In the genomic region with DNA sequence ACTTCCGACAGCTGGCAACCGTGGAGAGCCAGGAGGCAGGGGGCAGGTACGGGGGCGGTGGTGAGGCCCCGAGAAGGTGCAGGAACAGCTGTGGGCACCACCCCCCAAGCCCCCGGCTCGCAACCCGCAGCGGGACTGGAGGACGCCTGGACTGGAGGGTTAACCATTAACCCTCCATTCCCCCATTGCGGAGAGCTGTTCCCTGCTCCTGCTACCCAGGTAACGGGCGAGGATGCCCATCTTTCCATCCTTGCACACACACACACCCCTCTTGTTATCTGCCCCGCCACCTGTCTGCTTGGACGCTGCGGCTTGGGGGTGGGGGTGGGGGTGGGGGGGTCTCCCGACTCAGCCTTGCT, we compare ENCODE assay signal across 9 mouse cellular contexts. TPM values are rescaled to one million over a fixed set of nuclear protein-coding genes. Genes with fewer than 3 reads are reported as not detected.
A peak's percentile ranks its signal among the peaks of the same experiment; 100 is the strongest.
DNase-seq lines count a peak whose midpoint lies in the region; ATAC-seq and TF ChIP-seq lines count a peak whose summit lies in the region.
"Had no signal": no experiment of that assay in that cellular context is flagged by ENCODE, and none has a peak within 500 bp of the region (broad histone marks: within the 10 kb centered on the region; RNA-seq: fewer than 3 reads in every experiment).

No protein-coding gene starts in this region.

- peaks cover 82% of the 10 kb centered on the region for H3K27me3 ChIP-seq in erythroblast, embryonic 14.5 days (ENCODE audit: control insufficient read depth)
- no peaks in the 10 kb centered on the region; the same call in 1 of the 2 replicates for H3K27me3 ChIP-seq in ES-Bruce4 (ENCODE audit: control insufficient read depth, insufficient read depth, low read length, poor library complexity, severe bottlenecking)
- peaks cover 36% of the 10 kb centered on the region for H3K27me3 ChIP-seq in hindbrain, embryonic 15.5 days
- H3K27me3 ChIP-seq in liver, postnatal 0 days (ENCODE audit: insufficient read depth, low read length), result peaks cover 55% of the 10 kb centered on the region

- H3K4me2 ChIP-seq in hindbrain, embryonic 15.5 days, result peak overlapping the region; percentile 88
- H3K4me2 ChIP-seq in liver, postnatal 0 days (ENCODE audit: low read depth, low read length), result peak overlapping the region; percentile 65

- no peak overlapping the region for H3K27ac ChIP-seq in ES-Bruce4 (ENCODE audit: insufficient read depth, low read length)
- peak overlapping the region; percentile 79 for H3K27ac ChIP-seq in hindbrain, embryonic 15.5 days (replicated peaks)
- no peak overlapping the region for H3K27ac ChIP-seq in liver, postnatal 0 days (ENCODE audit: low read depth)

- DNase-seq in liver, postnatal 0 days, result peak; percentile 15
- DNase-seq in ovary, adult 18-20 months (ENCODE audit: low spot score), result no peak
- no peak for DNase-seq in frontal cortex, adult 2 months (ENCODE audit: extremely low spot score in 1 of 2, low spot score in 1 of 2)

- no peak for TF ChIP-seq POLR2A in ES-Bruce4 (IDR thresholded peaks at IDR 0.05; ENCODE audit: insufficient read depth, low read length)

- peaks cover 41% of the 10 kb centered on the region for H3K4me1 ChIP-seq in erythroblast, embryonic 14.5 days (ENCODE audit: control insufficient read depth)
- no peaks in the 10 kb centered on the region for H3K4me1 ChIP-seq in ES-Bruce4 (ENCODE audit: control insufficient read depth, insufficient read depth, low read length)
- peaks cover 22% of the 10 kb centered on the region for H3K4me1 ChIP-seq in hindbrain, embryonic 15.5 days (replicated peaks)
- peaks cover 13% of the 10 kb centered on the region for H3K4me1 ChIP-seq in liver, postnatal 0 days (ENCODE audit: insufficient read depth)

- TF ChIP-seq CTCF in ES-Bruce4 (IDR thresholded peaks at IDR 0.05; ENCODE audit: low read depth, low read length), result no peak
- TF ChIP-seq CTCF in liver, postnatal 0 days (IDR thresholded peaks at IDR 0.05; ENCODE audit: low read depth), result no peak

- no peaks in the 10 kb centered on the region for H3K36me3 ChIP-seq in erythroblast, embryonic 14.5 days (ENCODE audit: control insufficient read depth)
- H3K36me3 ChIP-seq in ES-Bruce4 (ENCODE audit: control insufficient read depth, insufficient read depth, low read length, poor library complexity, severe bottlenecking), result no peaks in the 10 kb centered on the region
- H3K36me3 ChIP-seq in hindbrain, embryonic 15.5 days, result 0 out of 2 replicates have a peak, but pooled peaks cover 3% of the 10 kb centered on the region
- no peaks in the 10 kb centered on the region for H3K36me3 ChIP-seq in liver, postnatal 0 days (replicated peaks; ENCODE audit: insufficient read depth, low read length)

- peaks cover 21% of the 10 kb centered on the region for H3K9me3 ChIP-seq in erythroblast, embryonic 14.5 days (ENCODE audit: control insufficient read depth, low read length)
- H3K9me3 ChIP-seq in ES-Bruce4 (replicated peaks; ENCODE audit: control insufficient read depth, insufficient read depth, low read length, poor library complexity, severe bottlenecking), result no peaks in the 10 kb centered on the region
- H3K9me3 ChIP-seq in hindbrain, embryonic 15.5 days, result no peaks in the 10 kb centered on the region
- H3K9me3 ChIP-seq in liver, postnatal 0 days (ENCODE audit: low read length), result no peaks in the 10 kb centered on the region

- ATAC-seq in erythroblast, adult 5-6 weeks (replicated peaks; ENCODE audit: low FRiP score, poor library complexity, severe bottlenecking), result no peak
- ATAC-seq in hindbrain, embryonic 15.5 days (ENCODE audit: low FRiP score, low read depth), result 0 out of 2 replicates have a peak, but pooled peaks have one; percentile 24
- ATAC-seq in liver, postnatal 0 days, result no peak
- ATAC-seq in frontal cortex, adult (ENCODE audit: low TSS enrichment), result no peak
- ATAC-seq: activated CD4-positive, CD25-positive, alpha-beta regulatory T cell, adult 4 months had no signal

- WGBS in hindbrain, embryonic 15.5 days, result 2% methylated on average over 17 of the region's 17 CpGs
- WGBS in liver, postnatal 0 days (ENCODE audit: insufficient replicate concordance), result 5% methylated on average over 17 of the region's 17 CpGs

- H3K4me3 ChIP-seq in erythroblast, embryonic 14.5 days (replicated peaks), result peak overlapping the region; percentile 35
- H3K4me3 ChIP-seq in ES-Bruce4 (ENCODE audit: low read depth, low read length), result peak overlapping the region; percentile 68; the same call in 1 of the 2 replicates
- peak overlapping the region; percentile 54 for H3K4me3 ChIP-seq in hindbrain, embryonic 15.5 days
- H3K4me3 ChIP-seq in liver, postnatal 0 days (ENCODE audit: low read depth, low read length), result peak overlapping the region; percentile 41

- H3K9ac ChIP-seq in ES-Bruce4 (ENCODE audit: low read depth, poor library complexity, severe bottlenecking), result no peak overlapping the region
- peak overlapping the region; percentile 52 for H3K9ac ChIP-seq in hindbrain, embryonic 15.5 days
- H3K9ac ChIP-seq in liver, postnatal 0 days (replicated peaks), result no peak overlapping the region

- no peak for TF ChIP-seq EP300 in ES-Bruce4 (IDR thresholded peaks at IDR 0.05; ENCODE audit: insufficient read depth, low read depth, low read length)
- TF ChIP-seq EP300 in liver, postnatal 0 days (IDR thresholded peaks at IDR 0.05; ENCODE audit: low read depth), result no peak

RNA-seq across cellular contexts. Expression of a gene that starts 1.4 kb away (rescaled TPM):
- polyA plus RNA-seq in erythroblast, embryonic 14.5 days (2012), result 0.06 and 0.10 TPM in 2 replicates
- not detected in 2 replicates for total RNA-seq in erythroblast, adult 5-6 weeks (2015; ENCODE audit: low replicate concordance)
- not detected in 2 replicates for total RNA-seq in erythroblast, adult 5-6 weeks (2017; ENCODE audit: low replicate concordance)
- polyA plus RNA-seq in ES-Bruce4 (2011; ENCODE audit: insufficient read depth, insufficient read length, low read depth, missing spikeins), result 1.2 TPM in 2 replicates
- 28.7 and 33.4 TPM in 2 replicates for polyA plus RNA-seq in hindbrain, embryonic 15.5 days (2015; fragmentation: Nextera tagmentation; extraction: Ambion mirVana)
- polyA plus RNA-seq in liver, postnatal 0 days (2015; fragmentation: Nextera tagmentation; extraction: Ambion mirVana), result not detected in 2 replicates
- polyA plus RNA-seq in frontal cortex, adult 2 months (2012; rRNA removed), result 70.4 and 77.5 TPM in 2 replicates

RNA-seq across cellular contexts. Expression of a gene that starts 20.7 kb away (rescaled TPM):
- polyA plus RNA-seq in erythroblast, embryonic 14.5 days (2012), result 0.24 and 0.43 TPM in 2 replicates
- 8.2 and 10.6 TPM in 2 replicates for total RNA-seq in erythroblast, adult 5-6 weeks (2015; ENCODE audit: low replicate concordance)
- total RNA-seq in erythroblast, adult 5-6 weeks (2017; ENCODE audit: low replicate concordance), result 0.60 and 0.98 TPM in 2 replicates
- polyA plus RNA-seq in ES-Bruce4 (2011; ENCODE audit: insufficient read depth, insufficient read length, low read depth, missing spikeins), result 9.4 and 10.8 TPM in 2 replicates
- 10.7 and 11.0 TPM in 2 replicates for polyA plus RNA-seq in hindbrain, embryonic 15.5 days (2015; fragmentation: Nextera tagmentation; extraction: Ambion mirVana)
- polyA plus RNA-seq in liver, postnatal 0 days (2015; fragmentation: Nextera tagmentation; extraction: Ambion mirVana), result 20.4 and 23.3 TPM in 2 replicates
- 2.3 and 3.2 TPM in 2 replicates for polyA plus RNA-seq in frontal cortex, adult 2 months (2012; rRNA removed)

RNA-seq across cellular contexts. Expression of a gene that starts 20.8 kb away (rescaled TPM):
- polyA plus RNA-seq in erythroblast, embryonic 14.5 days (2012), result not detected in 2 replicates
- total RNA-seq in erythroblast, adult 5-6 weeks (2015; ENCODE audit: low replicate concordance), result not detected in 2 replicates
- total RNA-seq in erythroblast, adult 5-6 weeks (2017; ENCODE audit: low replicate concordance), result not detected in 2 replicates
- polyA plus RNA-seq in ES-Bruce4 (2011; ENCODE audit: insufficient read depth, insufficient read length, low read depth, missing spikeins), result not detected in 2 replicates
- not detected in 2 replicates for polyA plus RNA-seq in hindbrain, embryonic 15.5 days (2015; fragmentation: Nextera tagmentation; extraction: Ambion mirVana)
- polyA plus RNA-seq in liver, postnatal 0 days (2015; fragmentation: Nextera tagmentation; extraction: Ambion mirVana), result not detected in 2 replicates
- polyA plus RNA-seq in frontal cortex, adult 2 months (2012; rRNA removed), result 0.14 TPM in 1 of 2 replicates, not detected in the other
- polyA plus RNA-seq: activated CD4-positive, CD25-positive, alpha-beta regulatory T cell, adult 4 months had no signal

RNA-seq across cellular contexts. Expression of a gene that starts 20.9 kb away (rescaled TPM):
- polyA plus RNA-seq in erythroblast, embryonic 14.5 days (2012), result 1.2 and 1.4 TPM in 2 replicates
- total RNA-seq in erythroblast, adult 5-6 weeks (2015; ENCODE audit: low replicate concordance), result 7.7 and 22.7 TPM in 2 replicates
- 1.4 TPM in 1 of 2 replicates, not detected in the other for total RNA-seq in erythroblast, adult 5-6 weeks (2017; ENCODE audit: low replicate concordance)
- 36.7 and 39.3 TPM in 2 replicates for polyA plus RNA-seq in ES-Bruce4 (2011; ENCODE audit: insufficient read depth, insufficient read length, low read depth, missing spikeins)
- polyA plus RNA-seq in hindbrain, embryonic 15.5 days (2015; fragmentation: Nextera tagmentation; extraction: Ambion mirVana), result 36.5 and 46.2 TPM in 2 replicates
- 18.6 and 19.0 TPM in 2 replicates for polyA plus RNA-seq in liver, postnatal 0 days (2015; fragmentation: Nextera tagmentation; extraction: Ambion mirVana)
- 19.0 and 21.1 TPM in 2 replicates for polyA plus RNA-seq in frontal cortex, adult 2 months (2012; rRNA removed)

RNA-seq across cellular contexts. Expression of a gene that starts 30.4 kb away (rescaled TPM):
- not detected in 2 replicates for polyA plus RNA-seq in erythroblast, embryonic 14.5 days (2012)
- not detected in 2 replicates for total RNA-seq in erythroblast, adult 5-6 weeks (2015; ENCODE audit: low replicate concordance)
- total RNA-seq in erythroblast, adult 5-6 weeks (2017; ENCODE audit: low replicate concordance), result 0.94 TPM in 1 of 2 replicates, not detected in the other
- 1.7 and 2.4 TPM in 2 replicates for polyA plus RNA-seq in ES-Bruce4 (2011; ENCODE audit: insufficient read depth, insufficient read length, low read depth, missing spikeins)
- 42.6 and 43.0 TPM in 2 replicates for polyA plus RNA-seq in hindbrain, embryonic 15.5 days (2015; fragmentation: Nextera tagmentation; extraction: Ambion mirVana)
- 0.11 and 0.13 TPM in 2 replicates for polyA plus RNA-seq in liver, postnatal 0 days (2015; fragmentation: Nextera tagmentation; extraction: Ambion mirVana)
- polyA plus RNA-seq in frontal cortex, adult 2 months (2012; rRNA removed), result 125 and 142 TPM in 2 replicates
- polyA plus RNA-seq: activated CD4-positive, CD25-positive, alpha-beta regulatory T cell, adult 4 months had no signal

Comparison
In these comparisons a context has a peak if more than half of its experiments do, and no peak if none do; other contexts are left out.
1. RNA of a gene that starts 1.4 kb away (polyA plus RNA-seq): 70.4 to 77.5 TPM in frontal cortex, adult 2 months and 28.7 to 33.4 TPM in hindbrain, embryonic 15.5 days; 1.2 TPM in ES-Bruce4, 0.06 to 0.10 TPM in erythroblast, embryonic 14.5 days and not detected in liver, postnatal 0 days; every median in the first group is over 10 times any median in the second.
2. Peak in every context shown above with its lines, with median percentiles within 50 percentile points of each other: H3K4me3 ChIP-seq.